Mouse (Mus musculus) G1E (cell line): Measurements from ENCODE around the gene D230025D16Rik.

Source experiments
- CTCF ChIP-seq: IDR thresholded peaks from 2 replicates; pipeline ENCODE4 v1.5.1; 2012; ENCODE audit warnings: low read depth, low read length, inconsistent platforms, mixed read lengths
- TAL1 ChIP-seq: conservative IDR thresholded peaks from 2 replicates; pipeline ENCODE4 v1.6.1; 2012; ENCODE audit warnings: low read depth, low read length, inconsistent platforms, mixed read lengths

DNA sequence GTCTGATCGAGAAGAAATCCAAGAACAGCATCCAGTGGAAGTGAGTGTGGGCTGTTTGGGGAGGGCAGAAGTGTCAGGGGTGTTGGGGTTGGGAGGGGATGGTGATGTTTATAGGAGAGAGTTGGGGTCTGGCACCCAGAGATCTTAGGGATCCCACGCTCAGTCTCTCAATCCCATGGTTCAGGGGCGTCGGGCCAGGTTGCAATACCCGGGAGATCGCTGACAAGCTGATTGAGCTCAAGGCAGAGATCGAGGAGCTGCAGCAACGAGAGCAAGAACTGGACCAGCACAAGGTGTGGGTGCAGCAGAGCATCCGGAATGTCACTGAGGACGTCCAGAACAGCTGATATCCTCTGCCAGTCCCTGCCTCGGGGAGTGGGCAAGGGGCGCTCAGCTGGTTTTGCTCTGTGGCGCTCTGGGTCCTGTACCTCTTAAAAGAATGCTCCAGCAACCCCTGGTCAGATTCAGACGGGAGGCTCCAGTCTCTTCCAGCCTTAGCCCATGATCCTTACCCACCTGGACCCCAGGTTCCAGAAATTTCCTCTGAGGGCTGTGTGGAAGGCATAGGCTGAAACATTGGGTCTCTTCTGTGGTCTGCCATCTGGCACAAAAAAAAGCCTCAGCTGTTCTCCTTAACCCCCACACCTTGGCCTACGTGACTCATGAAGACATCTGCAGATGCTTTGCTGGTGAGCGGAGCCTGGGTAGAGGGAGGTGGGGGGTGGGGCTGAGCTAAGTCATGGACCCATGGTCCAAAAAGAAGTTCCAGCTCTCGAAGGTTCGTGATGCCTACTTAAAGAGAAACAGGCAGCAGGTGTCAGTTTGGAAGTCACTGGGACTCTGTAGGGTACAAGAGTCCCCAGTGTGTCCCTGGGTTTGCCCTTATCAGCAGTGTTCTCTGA lies 73.7 kb downstream of the D230025D16Rik start:
- TF ChIP-seq CTCF: no peak
- TF ChIP-seq TAL1: no peak
